Mouse (Mus musculus): ENCODE measurements around the gene Gabarapl1.
A peak's percentile ranks its signal among the peaks of the same experiment; 100 is the strongest.

Gene Gabarapl1

DNA sequence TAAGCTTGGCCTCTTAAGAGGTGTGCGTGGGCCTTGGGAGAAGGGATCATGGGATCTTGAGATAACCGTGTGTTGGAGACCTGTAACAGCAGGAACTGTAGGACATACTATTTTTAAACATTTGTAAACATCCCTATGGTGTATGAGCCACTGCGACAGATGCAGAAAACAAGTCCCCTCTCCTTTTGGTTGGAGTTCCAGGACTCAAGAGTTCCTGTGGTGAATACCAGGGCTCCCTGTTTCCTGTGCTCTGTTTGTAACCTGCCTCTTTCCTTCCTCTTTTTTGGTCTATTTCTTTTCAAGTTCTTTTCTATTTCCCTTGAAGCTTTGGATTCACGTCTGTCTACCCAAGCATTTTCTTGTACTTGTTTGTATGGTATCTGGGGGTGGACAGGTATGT lies 2.8 kb downstream of the Gabarapl1 start:
- no peak for DNase-seq (ENCODE audit: low spot score)

DNA sequence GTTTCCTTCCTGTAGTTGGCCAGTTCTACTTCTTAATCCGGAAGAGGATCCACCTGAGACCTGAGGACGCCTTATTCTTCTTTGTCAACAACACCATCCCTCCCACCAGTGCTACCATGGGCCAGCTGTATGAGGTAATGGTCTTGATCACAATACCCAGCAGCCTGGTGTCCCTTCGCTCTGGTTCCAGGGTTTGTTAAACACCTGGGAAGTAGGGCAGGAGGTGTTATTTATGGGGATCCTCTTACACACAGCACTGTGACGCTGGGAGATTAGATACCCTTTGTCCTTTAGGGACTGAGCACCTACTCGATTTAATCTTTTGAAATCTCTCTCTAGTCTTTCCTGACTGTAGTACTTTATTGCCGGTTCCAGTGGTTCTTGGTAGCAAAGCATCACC lies 5.6 kb downstream of the Gabarapl1 start:
- no peak for DNase-seq (ENCODE audit: low spot score)

DNA sequence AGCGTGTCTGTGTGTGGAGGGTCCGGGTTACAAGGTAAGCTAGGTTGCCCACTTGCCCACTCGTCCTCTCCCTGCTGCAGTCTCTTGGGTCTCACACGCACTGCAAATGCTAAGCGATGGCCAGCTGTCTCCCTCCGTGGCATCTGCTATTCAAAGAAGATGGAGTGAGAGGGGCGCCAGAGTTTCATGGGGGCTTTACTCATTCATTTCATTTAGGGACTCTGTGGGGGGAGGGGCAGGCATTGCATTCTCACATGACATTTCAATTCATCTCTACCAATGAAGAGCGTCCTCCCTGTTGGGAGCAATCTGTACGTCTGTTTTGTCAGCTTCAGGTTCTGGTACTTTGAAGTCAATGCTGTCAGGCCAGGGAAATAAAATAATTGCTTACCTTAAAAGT lies 9.0 kb downstream of the Gabarapl1 start:
- no peak for DNase-seq (ENCODE audit: low spot score)

DNA sequence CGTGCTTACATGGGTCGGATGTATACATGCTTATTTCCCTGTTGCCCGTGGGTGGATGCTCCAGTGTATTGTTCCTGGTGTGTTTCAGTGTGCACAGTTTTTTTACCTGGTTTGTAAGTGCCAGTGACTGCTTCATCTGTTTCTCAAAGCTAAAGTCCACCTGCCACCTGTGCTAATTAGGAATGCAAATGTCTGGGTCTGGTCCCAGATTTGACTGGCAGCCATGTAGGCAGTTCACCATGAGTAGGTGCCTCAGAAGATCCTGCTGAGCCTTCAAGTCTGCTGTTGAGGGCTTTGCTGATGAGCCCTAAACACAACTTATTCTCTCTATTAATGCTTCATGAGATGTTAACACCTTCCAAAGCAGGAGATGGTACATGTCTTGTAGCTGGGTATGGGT lies 9.6 kb downstream of the Gabarapl1 start:
- no peak for DNase-seq (ENCODE audit: low spot score)

DNA sequence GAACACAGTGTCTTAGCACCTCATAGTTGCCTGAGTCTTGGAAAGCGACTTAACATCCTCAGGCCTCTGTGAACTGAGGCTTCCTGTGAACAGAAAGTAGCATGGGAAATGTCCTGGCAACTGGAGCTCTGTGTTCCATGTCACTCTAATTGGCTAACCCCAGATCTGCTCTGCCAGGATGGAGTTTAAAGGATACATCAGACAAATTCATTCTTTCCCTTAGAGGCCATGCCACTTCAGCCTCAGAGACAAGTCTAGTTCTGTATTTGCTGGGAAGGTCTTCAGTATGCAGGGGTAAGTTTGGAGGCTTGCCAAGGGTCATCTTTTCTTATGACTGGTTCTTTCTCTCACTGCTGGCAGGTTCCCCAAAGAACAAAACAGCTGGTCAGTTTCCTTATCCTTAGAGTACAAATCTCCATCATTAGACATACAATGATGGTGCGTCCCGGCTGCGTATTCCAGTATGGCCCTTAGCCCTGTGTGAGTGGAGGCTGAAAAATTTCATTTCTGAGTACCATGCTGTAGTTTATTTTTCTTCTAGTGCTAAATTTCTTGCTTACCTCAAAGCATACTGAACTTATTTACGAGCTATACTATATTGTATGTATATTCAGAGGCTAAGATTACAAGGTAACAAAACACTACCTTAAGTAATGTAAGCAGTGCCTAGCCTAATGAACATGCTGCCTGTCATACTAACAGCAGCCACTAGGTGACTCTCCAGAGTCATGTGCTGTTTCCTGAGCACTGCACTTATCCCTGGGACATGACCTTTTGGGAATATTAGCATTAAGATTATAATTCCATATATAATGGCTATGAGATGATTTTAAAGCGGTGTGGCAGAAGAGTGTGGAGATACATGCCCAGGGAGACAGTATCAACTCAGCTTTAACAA lies 11.0 kb downstream of the Gabarapl1 start:
- peak; percentile 87 for DNase-seq (ENCODE audit: low spot score)

DNA sequence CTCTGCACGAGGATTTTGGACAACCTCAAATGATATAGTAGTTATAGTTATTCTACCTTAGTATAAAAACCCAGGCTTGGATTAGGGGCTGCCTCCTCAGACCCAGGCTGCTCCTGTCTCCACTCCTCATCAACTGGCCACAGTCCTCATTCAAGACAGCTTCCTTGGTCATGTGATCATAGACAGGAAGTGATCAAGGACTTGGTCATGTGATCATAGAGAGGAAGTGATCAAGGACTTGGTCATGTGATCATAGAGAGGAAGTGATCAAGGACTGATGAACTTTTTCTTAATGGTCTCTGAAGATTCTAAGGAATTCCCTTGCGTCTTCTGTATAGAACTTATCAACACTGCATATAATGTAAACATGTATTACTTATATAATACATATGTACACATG lies 14.3 kb downstream of the Gabarapl1 start:
- no peak for DNase-seq (ENCODE audit: low spot score)

DNA sequence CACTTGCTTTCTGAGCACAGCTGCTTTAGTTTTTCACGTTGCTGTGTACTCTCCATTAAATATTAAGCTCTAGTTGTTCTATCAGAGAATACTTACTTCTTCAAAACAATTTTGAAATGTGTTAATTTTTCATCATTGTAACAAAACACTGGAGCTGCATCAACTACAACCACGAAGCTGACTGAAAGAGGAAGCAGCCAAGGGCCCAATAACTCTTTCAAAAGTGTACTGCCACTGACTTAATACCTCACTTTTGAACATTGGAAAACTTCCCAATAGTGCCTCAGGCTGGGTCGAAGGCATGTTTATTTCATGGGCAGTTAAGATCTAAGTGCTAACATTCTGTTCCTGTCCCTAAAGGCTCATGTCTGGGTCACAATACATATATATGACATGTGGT lies 15.0 kb downstream of the Gabarapl1 start:
- peak; percentile 47 for DNase-seq (ENCODE audit: low spot score)

DNA sequence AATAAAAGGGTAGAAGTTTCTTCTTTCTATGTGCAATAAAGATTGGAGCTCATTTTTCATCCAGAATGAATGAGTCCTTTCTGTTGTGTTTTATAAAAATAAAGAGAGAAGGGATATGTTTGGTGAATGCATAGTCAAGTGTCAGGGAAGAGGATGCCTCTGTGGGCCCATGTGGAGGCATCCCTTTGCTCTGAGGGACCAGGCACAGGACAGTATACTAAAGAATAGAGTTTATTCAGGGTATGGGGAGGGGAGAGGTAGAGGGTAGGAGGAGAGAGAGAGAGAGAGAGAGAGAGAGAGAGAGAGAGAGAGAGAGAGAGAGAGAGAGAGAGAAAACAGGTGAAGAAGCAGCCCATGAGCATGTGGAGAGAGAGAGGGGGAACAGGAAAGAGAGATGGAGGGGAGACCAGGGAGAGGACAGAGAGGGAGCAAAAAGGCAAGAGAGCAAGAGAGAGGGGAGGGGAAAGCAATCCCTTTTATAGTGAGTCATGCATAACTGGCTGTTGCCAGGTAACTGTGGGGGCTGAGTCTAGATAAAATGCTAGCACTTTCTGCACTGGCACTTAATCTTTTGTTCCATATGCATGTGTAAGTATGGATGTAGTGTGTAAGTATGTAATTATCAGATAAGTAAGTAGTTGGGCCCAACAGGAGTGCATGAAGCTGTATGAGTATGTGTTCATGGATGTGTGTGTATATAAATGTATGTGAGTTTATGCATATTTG lies 24.5 kb downstream of the Gabarapl1 start:
- DNase-seq (ENCODE audit: low spot score): no peak

DNA sequence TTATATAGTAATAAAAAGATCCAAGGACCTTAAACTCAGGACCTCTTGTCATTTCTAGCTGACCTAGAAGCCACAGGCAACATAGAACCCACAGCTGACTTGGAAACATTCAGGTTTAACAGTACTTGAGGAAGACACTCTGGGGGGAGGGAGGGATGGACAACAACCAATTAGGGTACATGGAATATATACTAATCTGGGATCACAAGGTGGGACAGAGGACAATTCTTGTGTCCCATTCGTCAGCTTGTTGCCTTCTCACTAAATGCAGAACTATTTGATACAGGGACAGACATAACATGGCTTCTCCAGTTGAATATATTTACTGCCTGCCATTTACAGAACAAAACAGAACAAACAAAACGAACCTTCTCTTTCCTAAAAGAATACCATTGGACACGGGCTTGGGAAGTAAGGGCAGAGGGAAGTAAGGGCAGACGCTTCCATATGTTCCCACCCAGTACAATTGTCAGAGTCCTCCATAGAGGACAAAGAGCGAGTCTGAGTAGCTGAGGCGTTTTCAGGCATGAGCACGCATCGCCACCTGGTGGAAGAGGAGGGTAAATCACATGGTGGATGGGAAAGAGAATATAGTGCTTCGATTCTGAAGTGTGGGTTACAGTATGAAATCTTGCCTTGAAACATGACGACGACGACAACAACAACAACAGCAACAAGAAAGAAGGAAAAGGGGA lies 26.1 kb downstream of the Gabarapl1 start:
- peak; percentile 91 for DNase-seq (ENCODE audit: low spot score)

DNA sequence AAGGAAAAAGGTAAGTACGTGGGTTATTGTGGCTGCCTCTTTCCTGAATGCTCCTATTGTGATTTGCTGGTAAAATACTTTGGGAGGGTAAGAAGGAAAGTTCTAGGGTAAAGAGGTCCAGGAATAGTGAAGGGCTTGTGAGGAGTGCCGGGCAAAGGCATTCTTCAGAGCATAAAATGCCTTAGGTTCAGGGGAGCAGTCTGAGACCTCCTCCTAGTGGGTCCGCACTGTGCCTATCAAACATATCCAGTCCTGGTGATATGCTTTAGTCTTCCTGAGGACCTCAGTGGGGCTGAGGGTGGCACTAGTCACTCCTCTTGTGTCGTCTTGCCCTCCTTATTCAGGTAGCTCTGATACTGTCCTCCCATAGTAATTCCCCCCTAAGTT lies 26.7 kb downstream of the Gabarapl1 start:
- DNase-seq (ENCODE audit: low spot score): no peak

DNA sequence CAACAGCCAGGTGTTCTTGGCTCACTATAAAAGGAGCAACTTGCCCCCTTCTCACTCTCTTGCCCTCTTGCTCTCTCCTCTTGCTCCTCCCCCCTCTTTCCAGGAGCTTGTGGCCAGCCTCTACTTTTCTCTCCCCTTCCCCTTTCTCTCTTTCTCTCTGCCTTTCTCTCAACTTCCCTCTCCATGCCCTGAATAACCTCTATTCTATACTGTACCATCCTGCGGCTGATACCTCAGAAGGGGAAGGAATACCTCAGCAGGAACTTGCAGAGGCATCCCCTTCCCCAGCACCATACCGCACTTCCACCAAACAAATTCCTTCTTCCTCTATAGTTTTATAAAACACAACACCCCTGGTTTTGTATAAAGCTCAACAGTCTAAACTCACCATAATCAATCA lies 32.3 kb downstream of the Gabarapl1 start:
- DNase-seq (ENCODE audit: low spot score): no peak

DNA sequence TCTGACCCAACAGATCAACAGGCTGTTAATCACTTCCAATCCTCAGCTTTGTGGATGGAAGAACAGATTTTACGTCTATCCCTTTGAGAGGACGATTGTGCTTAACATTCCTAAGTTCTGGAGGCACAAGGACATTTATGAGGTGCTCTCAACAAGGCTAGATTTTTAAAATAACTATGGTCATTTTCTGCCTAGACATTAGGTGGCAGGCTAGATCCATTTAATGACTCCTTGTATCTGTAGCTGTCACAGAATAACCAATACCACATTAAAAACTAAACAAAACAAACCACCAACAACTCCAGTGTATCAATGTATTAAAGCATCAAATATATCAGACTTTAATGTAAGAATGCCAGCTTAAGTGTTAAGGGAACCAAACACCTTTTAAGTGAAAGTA lies 42.4 kb downstream of the Gabarapl1 start:
- DNase-seq (ENCODE audit: low spot score): peak; percentile 52

DNA sequence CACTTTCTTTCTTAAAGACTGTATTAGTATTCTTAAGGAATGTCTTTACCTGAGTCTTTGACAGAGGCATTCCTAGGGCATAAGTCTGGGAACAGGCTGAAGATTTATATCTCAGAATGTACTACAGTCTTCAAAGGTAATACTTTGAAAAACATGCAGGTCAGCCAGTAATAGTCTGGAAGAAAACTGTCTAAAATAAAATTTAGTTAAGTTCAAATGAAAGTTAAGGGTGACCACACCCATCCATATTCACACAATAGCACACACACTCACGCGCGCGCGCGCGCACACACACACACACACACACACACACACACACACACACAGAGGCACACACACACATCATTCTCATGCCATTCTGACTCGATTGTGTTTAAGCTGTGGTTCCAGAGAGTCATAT lies 44.6 kb downstream of the Gabarapl1 start, which contains the start of gene Klre1:
TSS of gene Klre1 (plus strand) at position 301 of the 400 bp plus-strand sequence.
- no peak for DNase-seq (ENCODE audit: low spot score)

DNA sequence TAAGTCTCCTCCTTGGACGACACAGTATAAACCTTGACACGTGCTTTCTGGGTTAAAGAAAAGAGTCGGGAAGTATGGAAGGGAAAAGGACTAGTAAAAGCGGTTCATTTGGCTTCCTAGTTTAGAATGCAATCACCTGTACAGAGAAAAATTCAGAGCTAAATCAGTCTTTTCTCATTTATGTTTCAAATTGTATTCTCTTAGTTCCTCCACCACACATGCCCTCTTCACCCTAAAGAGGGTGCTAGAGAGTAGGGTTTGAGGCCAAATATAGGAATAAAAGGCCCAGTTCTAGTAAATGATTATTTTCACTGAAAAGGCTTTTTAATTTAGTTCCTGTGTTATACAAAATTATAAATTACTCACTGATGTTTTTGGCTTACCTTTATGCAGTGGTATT lies 48.3 kb downstream of the Gabarapl1 start:
- peak; percentile 56 for DNase-seq (ENCODE audit: low spot score)

DNA sequence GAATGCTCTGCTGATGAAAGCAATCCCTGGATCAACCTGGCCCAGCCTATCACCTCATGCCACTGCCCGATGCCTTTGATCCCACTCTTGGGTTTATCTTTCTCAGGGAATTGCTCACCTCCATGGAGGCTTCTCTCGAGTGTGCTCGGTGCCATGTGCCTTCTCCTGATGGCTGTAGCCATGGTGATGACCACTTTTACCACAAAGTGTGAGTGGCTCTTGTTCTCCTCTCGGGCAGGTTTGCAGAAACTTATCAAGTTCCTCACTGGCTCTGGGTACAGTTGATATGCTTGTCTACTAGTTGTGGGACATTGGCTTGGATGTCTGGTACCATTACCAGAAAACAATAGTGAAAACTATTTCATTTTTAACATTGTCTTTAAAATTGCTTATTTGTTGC lies 48.9 kb downstream of the Gabarapl1 start:
- DNase-seq (ENCODE audit: low spot score): no peak

DNA sequence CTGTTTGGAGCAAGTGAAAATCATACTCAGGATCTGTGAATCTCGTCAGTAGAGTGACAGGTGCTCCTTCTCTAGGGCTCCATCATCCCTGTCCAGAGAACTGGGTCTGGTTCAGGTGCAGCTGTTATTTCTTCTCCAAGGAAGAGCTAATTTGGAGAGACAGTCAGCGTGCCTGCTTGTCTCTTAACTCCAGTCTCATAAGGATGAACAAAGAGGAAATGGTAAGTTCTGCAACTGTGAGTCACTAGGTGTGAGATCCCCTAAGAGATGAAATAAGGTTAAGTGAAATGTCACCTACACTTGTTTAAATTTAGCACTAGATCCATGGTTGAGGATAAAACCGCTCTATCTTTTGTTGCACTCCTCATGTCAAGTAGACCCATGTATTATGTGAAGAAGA lies 50.1 kb downstream of the Gabarapl1 start:
- DNase-seq (ENCODE audit: low spot score): no peak

DNA sequence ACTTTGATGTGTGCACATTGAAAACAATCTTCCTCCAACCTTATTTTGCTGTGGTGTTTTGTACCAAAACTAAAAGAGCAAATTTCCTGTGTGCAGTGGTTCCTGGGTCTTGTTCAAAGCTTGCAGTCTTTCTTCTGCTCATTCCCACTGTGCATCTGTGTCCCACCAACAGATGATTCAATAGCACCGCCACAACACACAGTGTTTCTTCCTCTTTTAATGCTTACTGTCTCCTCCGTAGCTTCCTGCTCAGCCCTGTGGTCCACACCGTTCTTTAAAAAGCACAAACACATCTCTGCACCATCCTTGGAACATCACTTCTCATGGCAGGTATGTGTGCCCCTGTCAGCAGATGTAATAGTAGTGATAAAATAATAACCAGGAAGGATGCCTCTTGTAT lies 58.5 kb downstream of the Gabarapl1 start, which contains the start of gene Klrd1:
TSS of gene Klrd1 (plus strand) at position 275 of the 400 bp plus-strand sequence.
- no peak for DNase-seq (ENCODE audit: low spot score)

All from adipocyte (in vitro differentiated cells).